Mouse (Mus musculus) liver, postnatal 0 days (tissue): Measurements from ENCODE around the gene Fam57a.

Experiments used
- CTCF ChIP-seq: sonication (generic); IDR thresholded peaks from 2 replicates; pipeline ENCODE4 v1.5.1; 2016; ENCODE audit warnings: antibody characterized with exemption, low read depth
- EP300 ChIP-seq: IDR thresholded peaks from 2 replicates; pipeline ENCODE4 v1.6.1; 2016; ENCODE audit warnings: antibody characterized with exemption, low read depth, mild to moderate bottlenecking

DNA sequence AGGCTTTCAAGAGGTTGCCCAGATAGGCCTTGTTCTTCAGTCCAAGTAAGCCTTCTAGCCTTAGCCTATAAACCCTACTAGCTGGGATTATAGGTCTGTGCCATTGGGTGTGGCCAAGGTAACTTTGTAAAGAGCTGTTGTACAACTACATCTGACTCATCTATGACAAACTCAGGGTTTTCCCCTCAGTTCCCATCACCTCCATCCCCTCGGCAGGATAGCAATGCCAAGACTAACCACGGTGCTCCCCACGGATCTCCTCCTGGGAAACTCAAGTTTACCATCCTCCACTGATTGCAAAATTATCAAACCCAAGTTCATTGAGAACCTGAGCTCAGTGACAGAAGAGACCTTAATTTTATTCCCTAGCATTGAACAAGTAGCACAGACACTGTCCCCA, 56.7 kb downstream of the Fam57a start:
- TF ChIP-seq CTCF, result no peak
- no peak for TF ChIP-seq EP300
